Mouse (Mus musculus): ENCODE results near the gene Clec1b. TPM values are rescaled to one million over a fixed set of nuclear protein-coding genes. Genes with fewer than 3 reads are reported as not detected.

Gene Clec1b
- polyA plus RNA-seq, 1 experiment = 1.4 TPM

DNA sequence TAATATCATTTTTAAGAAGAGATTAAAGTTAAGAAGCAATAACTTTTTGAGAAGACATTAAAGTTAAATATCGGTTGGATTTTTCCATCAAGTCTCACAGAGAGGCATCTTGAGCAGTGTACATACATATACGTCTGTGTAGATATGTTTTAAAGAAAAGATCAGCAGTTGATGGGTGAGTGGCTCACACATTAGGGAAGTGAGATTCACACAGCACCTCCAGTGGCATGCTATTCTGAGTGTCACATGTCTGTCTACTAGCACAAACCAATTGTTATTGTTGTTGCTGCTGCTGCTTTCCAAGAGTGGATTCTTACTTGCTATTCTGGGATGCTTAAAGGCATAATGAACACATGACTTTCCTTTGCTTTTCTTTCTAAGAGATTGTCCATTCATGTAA is 5.3 kb downstream of the Clec1b start:
- H3K27ac ChIP-seq (ENCODE audit: control insufficient read depth, insufficient read depth, low read length) = no peak overlapping the region
- H3K4me3 ChIP-seq (ENCODE audit: control insufficient read depth, insufficient read depth, low read length) = no peak overlapping the region
- no peak for DNase-seq
- H3K36me3 ChIP-seq (ENCODE audit: control insufficient read depth, insufficient read depth, low read length) = no peaks in the 10 kb centered on the region
- H3K4me1 ChIP-seq (replicated peaks; ENCODE audit: control insufficient read depth, insufficient read depth, low read length) = no peaks in the 10 kb centered on the region
- H3K27me3 ChIP-seq (ENCODE audit: control insufficient read depth, insufficient read depth, low read length) = no peaks in the 10 kb centered on the region
- TF ChIP-seq CTCF (IDR thresholded peaks at IDR 0.05; ENCODE audit: borderline replicate concordance, control insufficient read depth, extremely low read depth, insufficient read depth, low read length, poor library complexity) = no peak
- TF ChIP-seq POLR2A (IDR thresholded peaks at IDR 0.05; ENCODE audit: control insufficient read depth, extremely low read depth, insufficient read depth, low read length, poor library complexity) = no peak
- 96% methylated on average over 2 of the region's 2 CpGs for WGBS

DNA sequence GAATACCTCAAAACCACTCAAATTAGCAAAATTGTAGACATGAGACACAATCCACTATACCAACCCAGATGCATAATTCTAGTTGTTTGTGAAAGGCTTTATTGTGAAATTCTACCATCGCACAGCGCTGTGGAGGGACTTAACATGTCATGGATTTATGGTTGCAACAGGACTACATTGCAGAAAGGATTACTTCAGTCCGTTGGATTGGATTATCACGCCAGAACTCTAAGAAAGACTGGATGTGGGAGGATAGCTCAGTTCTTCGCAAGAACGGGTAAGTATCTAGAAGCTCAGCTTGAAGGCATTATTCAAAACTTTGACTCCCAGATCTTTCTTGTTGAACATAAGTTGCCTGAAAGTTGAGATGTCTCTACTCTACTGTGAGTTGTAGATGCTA is 6.3 kb downstream of the Clec1b start:
- H3K27me3 ChIP-seq (ENCODE audit: control insufficient read depth, insufficient read depth, low read length) = no peaks in the 10 kb centered on the region
- WGBS = 96% methylated on average over 6 of the region's 6 CpGs
- no peak for DNase-seq
- H3K4me3 ChIP-seq (ENCODE audit: control insufficient read depth, insufficient read depth, low read length) = no peak overlapping the region
- no peak for TF ChIP-seq POLR2A (IDR thresholded peaks at IDR 0.05; ENCODE audit: control insufficient read depth, extremely low read depth, insufficient read depth, low read length, poor library complexity)
- no peak for TF ChIP-seq CTCF (IDR thresholded peaks at IDR 0.05; ENCODE audit: borderline replicate concordance, control insufficient read depth, extremely low read depth, insufficient read depth, low read length, poor library complexity)
- H3K27ac ChIP-seq (ENCODE audit: control insufficient read depth, insufficient read depth, low read length) = no peak overlapping the region
- H3K4me1 ChIP-seq (replicated peaks; ENCODE audit: control insufficient read depth, insufficient read depth, low read length) = no peaks in the 10 kb centered on the region
- H3K36me3 ChIP-seq (ENCODE audit: control insufficient read depth, insufficient read depth, low read length) = no peaks in the 10 kb centered on the region

DNA sequence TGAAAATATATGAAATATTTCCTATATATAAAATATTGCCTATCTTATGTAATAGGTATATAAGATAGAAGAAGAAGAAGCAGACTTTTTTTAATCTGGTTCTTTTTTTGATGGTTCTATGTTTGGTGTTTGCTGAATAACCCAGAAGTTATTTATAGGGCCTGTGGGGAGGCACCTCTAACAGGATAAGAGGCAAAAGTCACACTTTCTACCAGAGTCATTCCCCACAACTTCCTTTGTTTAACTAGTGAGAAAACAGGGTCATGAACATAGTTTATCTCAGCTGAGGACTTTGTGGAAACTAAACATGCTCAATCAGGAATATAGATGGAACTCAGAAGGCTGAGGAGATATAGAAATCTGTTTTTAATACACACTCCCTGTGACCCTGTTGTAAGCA is 8.9 kb downstream of the Clec1b start:
- Histone ChIP-seq H3K4me1 (replicated peaks; ENCODE audit: control insufficient read depth, insufficient read depth, low read length) (no peaks in the 10 kb centered on the region), H3K27me3 (ENCODE audit: control insufficient read depth, insufficient read depth, low read length) (no peaks in the 10 kb centered on the region), H3K27ac (ENCODE audit: control insufficient read depth, insufficient read depth, low read length) (no peak overlapping the region), H3K36me3 (ENCODE audit: control insufficient read depth, insufficient read depth, low read length) (no peaks in the 10 kb centered on the region), H3K4me3 (ENCODE audit: control insufficient read depth, insufficient read depth, low read length) (no peak overlapping the region)
- no peak for TF ChIP-seq POLR2A (IDR thresholded peaks at IDR 0.05; ENCODE audit: control insufficient read depth, extremely low read depth, insufficient read depth, low read length, poor library complexity)
- TF ChIP-seq CTCF (IDR thresholded peaks at IDR 0.05; ENCODE audit: borderline replicate concordance, control insufficient read depth, extremely low read depth, insufficient read depth, low read length, poor library complexity) = no peak
- DNase-seq = no peak

DNA sequence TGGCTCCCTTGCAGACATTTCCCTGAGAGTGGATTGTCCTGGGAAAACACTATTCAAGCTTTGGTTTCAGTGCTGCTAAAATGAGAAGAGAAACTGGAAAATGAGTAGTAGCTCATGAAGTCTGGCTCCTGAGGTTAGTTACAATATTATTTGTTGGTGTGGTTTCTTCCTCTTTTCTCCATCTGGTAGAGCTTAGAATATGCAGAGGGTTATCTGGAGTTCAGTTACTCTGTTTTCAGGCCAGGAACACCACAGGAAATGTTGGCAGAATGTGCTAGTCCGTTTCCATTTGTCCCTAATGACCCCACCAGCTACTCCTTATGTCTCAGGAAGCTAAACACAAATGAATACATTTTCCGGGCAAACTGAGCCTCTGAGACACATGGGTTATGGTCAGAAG is 10.2 kb downstream of the Clec1b start:
- Histone ChIP-seq H3K27me3 (ENCODE audit: control insufficient read depth, insufficient read depth, low read length) (no peaks in the 10 kb centered on the region), H3K27ac (ENCODE audit: control insufficient read depth, insufficient read depth, low read length) (no peak overlapping the region), H3K4me1 (replicated peaks; ENCODE audit: control insufficient read depth, insufficient read depth, low read length) (no peaks in the 10 kb centered on the region), H3K4me3 (ENCODE audit: control insufficient read depth, insufficient read depth, low read length) (no peak overlapping the region), H3K36me3 (ENCODE audit: control insufficient read depth, insufficient read depth, low read length) (no peaks in the 10 kb centered on the region)
- TF ChIP-seq CTCF (IDR thresholded peaks at IDR 0.05; ENCODE audit: borderline replicate concordance, control insufficient read depth, extremely low read depth, insufficient read depth, low read length, poor library complexity) (no peak), POLR2A (IDR thresholded peaks at IDR 0.05; ENCODE audit: control insufficient read depth, extremely low read depth, insufficient read depth, low read length, poor library complexity) (no peak)
- WGBS = 25% methylated on average over 2 of the region's 2 CpGs
- DNase-seq = no peak

DNA sequence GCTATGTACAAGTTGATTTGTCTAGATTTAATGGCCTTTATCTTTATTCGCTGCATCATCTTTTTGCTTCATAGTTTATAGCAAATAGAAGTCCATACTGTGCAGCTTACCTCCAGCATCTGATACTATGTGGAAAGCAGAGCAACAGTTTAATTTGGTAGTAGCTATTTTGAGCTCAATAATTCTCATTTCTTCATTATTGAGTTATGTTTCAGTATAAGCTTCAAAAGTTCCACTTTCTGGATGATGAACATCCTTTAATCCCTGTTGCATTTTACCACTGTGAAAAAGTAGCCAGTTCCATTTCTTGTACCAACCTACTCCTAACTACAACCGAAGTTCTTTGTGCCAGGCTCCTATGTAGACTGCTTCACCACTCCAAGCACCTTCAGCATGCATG is 11.5 kb downstream of the Clec1b start, which contains the start of gene Clec9a:
Gene Clec9a (plus strand): TSS at position 301 of the 400 bp plus-strand sequence.
- Histone ChIP-seq H3K4me1 (replicated peaks; ENCODE audit: control insufficient read depth, insufficient read depth, low read length) (no peaks in the 10 kb centered on the region), H3K4me3 (ENCODE audit: control insufficient read depth, insufficient read depth, low read length) (no peak within 1 kb of the TSS), H3K27me3 (ENCODE audit: control insufficient read depth, insufficient read depth, low read length) (no peaks in the 10 kb centered on the region), H3K36me3 (ENCODE audit: control insufficient read depth, insufficient read depth, low read length) (no peaks in the 10 kb centered on the region), H3K27ac (ENCODE audit: control insufficient read depth, insufficient read depth, low read length) (no peak within 1 kb of the TSS)
- TF ChIP-seq CTCF (IDR thresholded peaks at IDR 0.05; ENCODE audit: borderline replicate concordance, control insufficient read depth, extremely low read depth, insufficient read depth, low read length, poor library complexity) (no peak), POLR2A (IDR thresholded peaks at IDR 0.05; ENCODE audit: control insufficient read depth, extremely low read depth, insufficient read depth, low read length, poor library complexity) (no peak)
- no peak for DNase-seq
- 95% methylated on average over 2 of the region's 2 CpGs for WGBS

DNA sequence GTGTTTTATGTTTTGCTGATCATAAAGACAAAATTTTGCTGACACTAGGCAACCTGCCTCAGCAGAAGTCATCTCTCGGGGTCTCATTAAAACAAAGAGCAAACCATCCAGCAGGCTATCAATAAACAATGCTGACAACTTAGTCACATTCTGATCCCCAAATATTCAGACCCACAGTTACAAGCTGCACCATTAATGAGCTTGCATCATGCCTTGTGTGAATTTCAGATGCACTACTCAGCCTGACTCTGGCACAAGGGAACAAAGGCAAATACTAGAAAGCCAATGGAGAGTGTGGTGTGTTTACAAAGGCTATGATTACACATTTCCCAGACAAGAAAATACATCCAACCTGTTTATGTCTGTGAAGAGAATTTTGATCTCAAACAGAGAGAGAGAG is 17.1 kb downstream of the Clec1b start:
- TF ChIP-seq CTCF (IDR thresholded peaks at IDR 0.05; ENCODE audit: borderline replicate concordance, control insufficient read depth, extremely low read depth, insufficient read depth, low read length, poor library complexity) = no peak
- no peak for TF ChIP-seq POLR2A (IDR thresholded peaks at IDR 0.05; ENCODE audit: control insufficient read depth, extremely low read depth, insufficient read depth, low read length, poor library complexity)
- no peak for DNase-seq
- Histone ChIP-seq H3K27me3 (ENCODE audit: control insufficient read depth, insufficient read depth, low read length) (no peaks in the 10 kb centered on the region), H3K4me1 (replicated peaks; ENCODE audit: control insufficient read depth, insufficient read depth, low read length) (no peaks in the 10 kb centered on the region), H3K27ac (ENCODE audit: control insufficient read depth, insufficient read depth, low read length) (no peak overlapping the region), H3K4me3 (ENCODE audit: control insufficient read depth, insufficient read depth, low read length) (no peak overlapping the region), H3K36me3 (ENCODE audit: control insufficient read depth, insufficient read depth, low read length) (no peaks in the 10 kb centered on the region)
- WGBS = 93% methylated on average over 1 of the region's 1 CpGs

DNA sequence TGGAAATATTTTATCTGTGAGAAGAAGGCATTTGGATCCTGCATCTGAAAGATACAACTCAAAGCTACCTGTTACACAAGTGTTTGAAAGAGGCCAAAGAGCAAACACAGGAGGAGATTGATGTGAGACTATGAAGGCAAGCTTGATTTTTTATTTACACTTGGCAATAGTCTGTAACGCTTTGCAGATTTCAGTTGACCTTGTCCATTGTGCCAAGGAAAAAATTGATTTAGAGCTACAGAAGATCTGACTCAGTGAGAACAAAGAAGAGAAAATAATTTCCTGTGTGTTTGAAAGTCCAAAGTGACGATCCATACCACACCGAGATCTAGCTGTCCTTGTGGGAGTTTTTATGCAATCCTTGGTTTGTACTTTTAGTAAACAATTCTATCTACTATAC is 25.2 kb downstream of the Clec1b start:
- Histone ChIP-seq H3K4me1 (replicated peaks; ENCODE audit: control insufficient read depth, insufficient read depth, low read length) (no peaks in the 10 kb centered on the region), H3K36me3 (ENCODE audit: control insufficient read depth, insufficient read depth, low read length) (no peaks in the 10 kb centered on the region), H3K27me3 (ENCODE audit: control insufficient read depth, insufficient read depth, low read length) (no peaks in the 10 kb centered on the region), H3K4me3 (ENCODE audit: control insufficient read depth, insufficient read depth, low read length) (no peak overlapping the region), H3K27ac (ENCODE audit: control insufficient read depth, insufficient read depth, low read length) (no peak overlapping the region)
- TF ChIP-seq POLR2A (IDR thresholded peaks at IDR 0.05; ENCODE audit: control insufficient read depth, extremely low read depth, insufficient read depth, low read length, poor library complexity) = no peak
- TF ChIP-seq CTCF (IDR thresholded peaks at IDR 0.05; ENCODE audit: borderline replicate concordance, control insufficient read depth, extremely low read depth, insufficient read depth, low read length, poor library complexity) = no peak
- DNase-seq = no peak
- WGBS = 97% methylated on average over 3 of the region's 3 CpGs

Data from thymus, adult 2 months (tissue).